Mouse (Mus musculus): ENCODE measurements at regions not wholly inside any gene's neighbourhood (a gene's known extent, or its start where the extent isn't known, plus 50 kb on each side); places are given as distances from the start of the nearest gene placed in this dataset.

DNA sequence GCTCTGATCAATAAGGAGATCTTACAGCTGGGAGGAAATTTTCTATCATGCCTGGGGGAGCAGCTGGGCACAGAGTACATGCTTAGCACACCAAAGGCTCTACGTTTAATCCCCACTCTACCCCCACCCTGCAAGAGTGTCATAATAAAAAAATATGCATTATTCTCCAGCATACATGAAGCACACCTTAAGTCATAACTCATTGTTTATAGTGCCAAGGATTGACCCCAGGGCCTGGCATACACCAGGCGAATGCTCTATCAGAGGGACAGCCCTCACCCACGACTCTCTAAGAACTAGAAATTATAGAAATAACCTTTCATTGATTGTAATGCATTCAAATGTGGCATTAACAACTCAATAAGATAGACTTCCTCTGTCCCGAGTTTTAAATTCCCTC, 59.4 kb upstream of the Ppp2r5c start:
- no peak for DNase-seq

DNA sequence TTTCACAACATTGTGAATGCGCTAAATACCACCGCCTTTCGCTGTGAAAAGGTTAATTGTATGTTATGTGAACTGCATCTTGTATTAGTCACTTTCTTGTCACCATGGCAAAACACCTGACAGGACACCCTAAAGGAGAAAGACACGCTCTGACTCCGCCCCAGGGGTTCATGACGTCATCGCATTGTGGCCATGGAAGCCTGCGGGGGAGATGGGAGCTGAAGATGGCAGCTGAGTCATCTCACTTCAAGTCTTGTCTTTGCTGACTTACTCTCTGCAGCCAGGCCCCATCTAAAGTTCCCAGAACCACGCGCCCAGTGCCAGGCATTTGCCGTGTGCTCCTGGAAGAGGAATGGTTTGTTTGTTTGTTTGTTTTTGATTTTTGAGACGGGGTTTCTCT, 57.5 kb upstream of the Ppp2r5c start:
- DNase-seq = no peak

DNA sequence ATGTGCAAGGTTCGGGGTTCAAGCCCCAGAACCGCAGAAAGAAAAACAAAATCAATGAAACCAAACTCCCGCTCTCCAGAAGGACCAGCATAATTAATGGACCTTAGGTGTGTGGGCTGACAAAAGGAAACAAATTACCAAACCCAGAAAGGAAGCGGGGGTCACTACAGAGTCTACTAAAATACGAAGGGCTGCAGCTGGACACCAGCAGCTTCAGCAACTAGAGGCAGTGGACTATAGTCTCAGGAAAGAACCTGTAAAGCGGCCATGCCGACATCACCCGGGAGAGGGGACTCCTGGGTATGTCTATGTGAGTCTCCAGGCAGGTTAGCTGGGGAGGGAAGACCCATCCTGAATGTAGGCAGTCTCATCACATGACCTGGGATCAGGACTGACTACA, 55.5 kb upstream of the Ppp2r5c start:
- no peak for DNase-seq

DNA sequence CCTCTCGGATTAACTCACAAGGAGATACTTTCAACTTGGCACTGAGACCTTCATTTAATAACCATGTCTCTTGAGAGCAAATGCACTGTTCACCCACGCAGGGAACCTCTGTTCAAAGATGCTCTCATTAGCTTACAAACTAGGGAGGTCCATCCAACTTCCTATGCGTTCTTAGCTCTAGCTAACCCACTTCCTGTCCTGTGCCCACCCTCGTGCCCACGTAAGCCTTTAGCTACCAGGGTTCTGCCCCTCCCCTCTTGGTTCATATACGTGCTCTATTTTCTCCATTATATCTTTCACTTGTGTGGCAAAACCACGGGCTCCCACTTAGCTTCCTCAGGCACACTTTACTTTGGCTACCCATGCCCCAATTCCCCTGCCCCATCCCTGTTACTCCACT, 53.4 kb upstream of the Ppp2r5c start:
- no peak for DNase-seq

Measured in adrenal gland, postnatal 10 days (tissue).